Comparison of ENCODE assay signal across 8 mouse cellular contexts in genomic region chr16:4629950-4630349, GRCm38 (mm10). TPM values are rescaled to one million over a fixed set of nuclear protein-coding genes. Genes with fewer than 3 reads are reported as not detected.
DNase-seq lines count a peak whose midpoint lies in the region; ATAC-seq lines count a peak whose summit lies in the region.

No protein-coding gene starts in this region.

- H3K4me3 ChIP-seq in embryonic facial prominence, embryonic 13.5 days: no peak overlapping the region
- no peak overlapping the region for H3K4me3 ChIP-seq in lung, embryonic 16.5 days (ENCODE audit: low read length)

- no peak overlapping the region for H3K27ac ChIP-seq in embryonic facial prominence, embryonic 13.5 days
- H3K27ac ChIP-seq in lung, embryonic 16.5 days (ENCODE audit: low read length): no peak overlapping the region

- peaks cover 6% of the 10 kb centered on the region; the same call in 1 of the 2 replicates for H3K4me1 ChIP-seq in embryonic facial prominence, embryonic 13.5 days
- no peaks in the 10 kb centered on the region for H3K4me1 ChIP-seq in lung, embryonic 16.5 days (replicated peaks; ENCODE audit: control insufficient read depth, insufficient read depth, low read length)

- peak; percentile 80 to 84 for DNase-seq in CD8-positive naive resting alpha-beta T cell, adult 2 months (ENCODE audit: low read depth in 2 of 2, low spot score in 2 of 2)
- peak; percentile 87 to 88 for DNase-seq in adrenal gland, postnatal 36 days
- peak; percentile 85 to 93 for DNase-seq in heart, postnatal 14 days
- DNase-seq in kidney, postnatal 4 days: peak; percentile 92
- peak; percentile 90 for DNase-seq in retina, embryonic 14.5 days (ENCODE audit: low spot score)
- DNase-seq in urinary bladder, adult 18-20 months (ENCODE audit: low spot score in 2 of 2): peak; percentile 64 to 77

- H3K4me2 ChIP-seq in embryonic facial prominence, embryonic 13.5 days: no peak overlapping the region
- no peak overlapping the region for H3K4me2 ChIP-seq in lung, embryonic 16.5 days (ENCODE audit: low read depth, low read length)

- H3K9ac ChIP-seq in embryonic facial prominence, embryonic 13.5 days: no peak overlapping the region
- no peak overlapping the region for H3K9ac ChIP-seq in lung, embryonic 16.5 days (ENCODE audit: low read length)

- no peaks in the 10 kb centered on the region for H3K27me3 ChIP-seq in embryonic facial prominence, embryonic 13.5 days
- no peaks in the 10 kb centered on the region for H3K27me3 ChIP-seq in lung, embryonic 16.5 days (ENCODE audit: control insufficient read depth, insufficient read depth, low read depth, low read length)

- H3K9me3 ChIP-seq in embryonic facial prominence, embryonic 13.5 days: no peaks in the 10 kb centered on the region
- H3K9me3 ChIP-seq in lung, embryonic 16.5 days (ENCODE audit: control insufficient read depth, low read length): no peaks in the 10 kb centered on the region

- 23% methylated on average over 6 of the region's 6 CpGs for WGBS in embryonic facial prominence, embryonic 13.5 days
- 23% methylated on average over 6 of the region's 6 CpGs for WGBS in lung, embryonic 16.5 days

- 0 out of 2 replicates have a peak, but pooled peaks have one; percentile 4 for ATAC-seq in embryonic facial prominence, embryonic 13.5 days (ENCODE audit: insufficient number of reproducible peaks, insufficient read depth, low FRiP score, low TSS enrichment, low read depth)
- ATAC-seq in lung, embryonic 16.5 days (ENCODE audit: low read depth): peak; percentile 56

- intact Hi-C loops in heart, postnatal 14 days (cut with DNase I): loop anchor here (1.0 to 10.0 kb wide), 5 partner anchors 25 to 515 kb away; partner anchors contain the start of genes Cdip1 and Sec14l5

- H3K36me3 ChIP-seq in embryonic facial prominence, embryonic 13.5 days: peaks cover 45% of the 10 kb centered on the region
- H3K36me3 ChIP-seq in lung, embryonic 16.5 days (ENCODE audit: control insufficient read depth, insufficient read depth, low read length): peaks cover 2% of the 10 kb centered on the region; the same call in 1 of the 2 replicates

RNA-seq across cellular contexts. Expression of gene Pam16, which starts 5.2 kb away (rescaled TPM):
- total RNA-seq in adrenal gland, postnatal 36 days (2021): 100 to 1,000 TPM in 1 of 2 experiments, 10 to 100 TPM in 1; 95.3 to 109 TPM
- polyA plus RNA-seq in embryonic facial prominence, embryonic 13.5 days (2015; fragmentation: Nextera tagmentation; extraction: Ambion mirVana): 71.0 and 99.5 TPM in 2 replicates
- 100 to 1,000 TPM; 119 to 137 TPM for total RNA-seq in heart, postnatal 14 days (2021)
- polyA plus RNA-seq in lung, embryonic 16.5 days (2015; fragmentation: Nextera tagmentation; extraction: Ambion mirVana): 89.9 and 96.2 TPM in 2 replicates

RNA-seq across cellular contexts. Expression of gene Vasn, which starts 9.8 kb away (rescaled TPM):
- 10 to 100 TPM in 1 of 2 experiments, 1 to 10 TPM in 1; 8.9 to 15.1 TPM for total RNA-seq in adrenal gland, postnatal 36 days (2021)
- 29.2 and 30.2 TPM in 2 replicates for polyA plus RNA-seq in embryonic facial prominence, embryonic 13.5 days (2015; fragmentation: Nextera tagmentation; extraction: Ambion mirVana)
- total RNA-seq in heart, postnatal 14 days (2021): 10 to 100 TPM; 12.1 to 14.7 TPM
- polyA plus RNA-seq in lung, embryonic 16.5 days (2015; fragmentation: Nextera tagmentation; extraction: Ambion mirVana): 28.5 and 30.4 TPM in 2 replicates

RNA-seq across cellular contexts. Expression of gene Dnaja3, which starts 9.8 kb away (rescaled TPM):
- 100 to 1,000 TPM; 118 to 143 TPM for total RNA-seq in adrenal gland, postnatal 36 days (2021)
- 54.0 and 58.7 TPM in 2 replicates for polyA plus RNA-seq in embryonic facial prominence, embryonic 13.5 days (2015; fragmentation: Nextera tagmentation; extraction: Ambion mirVana)
- total RNA-seq in heart, postnatal 14 days (2021): 100 to 1,000 TPM; 121 to 123 TPM
- polyA plus RNA-seq in lung, embryonic 16.5 days (2015; fragmentation: Nextera tagmentation; extraction: Ambion mirVana): 61.3 and 61.9 TPM in 2 replicates

RNA-seq across cellular contexts. Expression of gene Glis2, which starts 35.4 kb away (rescaled TPM):
- total RNA-seq in adrenal gland, postnatal 36 days (2021): 10 to 100 TPM; 19.9 to 20.1 TPM
- 25.3 and 31.2 TPM in 2 replicates for polyA plus RNA-seq in embryonic facial prominence, embryonic 13.5 days (2015; fragmentation: Nextera tagmentation; extraction: Ambion mirVana)
- total RNA-seq in heart, postnatal 14 days (2021): 10 to 100 TPM; 20.8 to 23.0 TPM
- polyA plus RNA-seq in lung, embryonic 16.5 days (2015; fragmentation: Nextera tagmentation; extraction: Ambion mirVana): 21.3 and 23.7 TPM in 2 replicates

RNA-seq across cellular contexts. Expression of gene Coro7, which starts 49.6 kb away (rescaled TPM):
- 10 to 100 TPM; 24.6 to 25.1 TPM for total RNA-seq in adrenal gland, postnatal 36 days (2021)
- 16.9 and 17.0 TPM in 2 replicates for polyA plus RNA-seq in embryonic facial prominence, embryonic 13.5 days (2015; fragmentation: Nextera tagmentation; extraction: Ambion mirVana)
- 10 to 100 TPM; 20.6 to 20.7 TPM for total RNA-seq in heart, postnatal 14 days (2021)
- 15.9 and 18.3 TPM in 2 replicates for polyA plus RNA-seq in lung, embryonic 16.5 days (2015; fragmentation: Nextera tagmentation; extraction: Ambion mirVana)
